Mouse (Mus musculus) liver, embryonic 15.5 days (tissue): ENCODE results near the gene Zfp637. TPM values are rescaled to one million over a fixed set of nuclear protein-coding genes. Genes with fewer than 3 reads are reported as not detected.

Source experiments
- ATAC-seq: fragments of 200-750 bp; cut with Nextera tagmentation; 2 replicates; pipeline ENCODE4 v1.8.0; 2017; ENCODE audit warnings: moderate number of reproducible peaks, mild to moderate bottlenecking, moderate library complexity; ENCODE audit not compliant: insufficient read depth
- H3K27ac ChIP-seq: fragments of 300-500 bp; sonication (generic); replicated peaks from 2 replicates; pipeline ENCODE4 v1.5.1; 2015; ENCODE audit warnings: mild to moderate bottlenecking, inconsistent platforms
- H3K27me3 ChIP-seq: fragments of 300-500 bp; sonication (generic); 2 replicates; pipeline ENCODE4 v1.6.1; 2015; ENCODE audit warnings: mild to moderate bottlenecking, inconsistent platforms
- H3K36me3 ChIP-seq: fragments of 300-500 bp; sonication (generic); replicated peaks from 2 replicates; pipeline ENCODE4 v1.6.1; 2015; ENCODE audit warnings: moderate library complexity, mild to moderate bottlenecking, inconsistent platforms
- H3K4me1 ChIP-seq: fragments of 300-500 bp; sonication (generic); replicated peaks from 2 replicates; pipeline ENCODE4 v1.6.1; 2015; ENCODE audit warnings: inconsistent platforms
- H3K4me2 ChIP-seq: fragments of 300-500 bp; sonication (generic); 2 replicates; pipeline ENCODE4 v1.6.1; 2015; ENCODE audit warnings: moderate library complexity, mild to moderate bottlenecking, inconsistent platforms
- H3K4me3 ChIP-seq: fragments of 300-500 bp; sonication (generic); replicated peaks from 2 replicates; pipeline ENCODE4 v1.5.1; 2015; ENCODE audit warnings: mild to moderate bottlenecking, inconsistent platforms
- H3K9ac ChIP-seq: fragments of 300-500 bp; sonication (generic); 2 replicates; pipeline ENCODE4 v1.6.1; 2015; ENCODE audit warnings: moderate library complexity, mild to moderate bottlenecking, inconsistent platforms
- H3K9me3 ChIP-seq: fragments of 300-500 bp; sonication (generic); replicated peaks from 2 replicates; pipeline ENCODE4 v1.6.1; 2016; ENCODE audit warnings: inconsistent platforms
- WGBS: fragments of 180-500 bp; shearing (Covaris S2); methylation state at CpG from one replicate; pipeline ENCODE4 v1.1.7; 2015; ENCODE audit warnings: mixed read lengths; ENCODE audit not compliant: insufficient replicate concordance; 5-methylcytosine and 5-hydroxymethylcytosine counted together
- polyA plus RNA-seq: library from polyadenylated mRNA; unstranded; fragments of >200 nt; fragmentation: Nextera tagmentation; extraction: Ambion mirVana; gene quantifications from 2 replicates; pipeline ENCODE4 v1.2.1, GENCODE M21; 2015

The Zfp637 gene
- polyA plus RNA-seq, 1 experiment from 2014 or later, result 31.6 TPM

GRCm38 (mm10) chr6:117888032-117888431 lies 47.1 kb downstream of the Zfp637 start:
- Histone ChIP-seq H3K9ac (peak overlapping the region; percentile 55), H3K27me3 (no peaks in the 10 kb centered on the region), H3K36me3 (no peaks in the 10 kb centered on the region), H3K4me3 (peak overlapping the region; percentile 38), H3K9me3 (no peaks in the 10 kb centered on the region), H3K27ac (peak overlapping the region; percentile 93), H3K4me1 (peaks cover 70% of the 10 kb centered on the region), H3K4me2 (peak overlapping the region; percentile 68)
- no peak; the same call in 1 of the 2 replicates for ATAC-seq
- 22% methylated on average over 1 of the region's 1 CpGs for WGBS

GRCm38 (mm10) chr6:117888642-117889096 lies 47.7 kb downstream of the Zfp637 start:
- 18% methylated on average over 2 of the region's 2 CpGs for WGBS
- Histone ChIP-seq H3K4me3 (peak overlapping the region; percentile 38), H3K9me3 (no peaks in the 10 kb centered on the region), H3K4me1 (peaks cover 65% of the 10 kb centered on the region), H3K27me3 (no peaks in the 10 kb centered on the region), H3K4me2 (peak overlapping the region; percentile 68), H3K36me3 (no peaks in the 10 kb centered on the region), H3K9ac (peak overlapping the region; percentile 55), H3K27ac (peak overlapping the region; percentile 93)
- ATAC-seq, result peak; percentile 94

DNA sequence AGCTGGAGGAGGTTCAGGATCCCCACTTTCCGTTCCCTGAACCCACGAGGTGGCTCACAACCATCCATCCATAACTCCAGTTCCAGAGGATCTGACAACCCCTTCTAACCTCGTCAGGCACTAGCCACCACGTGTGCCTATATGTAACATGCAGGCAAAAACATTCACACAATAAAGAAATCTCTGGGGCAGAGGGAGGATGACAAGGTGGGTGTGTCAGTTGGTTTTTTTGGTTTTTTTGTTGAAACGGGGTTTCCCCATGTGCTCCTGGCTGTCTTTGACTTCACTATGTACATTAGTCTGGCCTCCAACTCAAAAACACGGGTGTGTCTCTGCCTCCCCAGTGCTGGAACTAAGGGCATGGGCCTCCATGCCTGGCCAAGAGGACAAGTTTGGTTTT lies 49.3 kb downstream of the Zfp637 start:
- no peak for ATAC-seq
- H3K9me3 ChIP-seq, result no peaks in the 10 kb centered on the region
- no peaks in the 10 kb centered on the region for H3K36me3 ChIP-seq
- WGBS, result 50% methylated on average over 6 of the region's 6 CpGs
- H3K9ac ChIP-seq, result no peak overlapping the region
- peak overlapping the region; percentile 93; the same call in 1 of the 2 replicates for H3K27ac ChIP-seq
- H3K4me3 ChIP-seq, result no peak overlapping the region
- peaks cover 62% of the 10 kb centered on the region for H3K4me1 ChIP-seq
- no peak overlapping the region for H3K4me2 ChIP-seq
- no peaks in the 10 kb centered on the region for H3K27me3 ChIP-seq

DNA sequence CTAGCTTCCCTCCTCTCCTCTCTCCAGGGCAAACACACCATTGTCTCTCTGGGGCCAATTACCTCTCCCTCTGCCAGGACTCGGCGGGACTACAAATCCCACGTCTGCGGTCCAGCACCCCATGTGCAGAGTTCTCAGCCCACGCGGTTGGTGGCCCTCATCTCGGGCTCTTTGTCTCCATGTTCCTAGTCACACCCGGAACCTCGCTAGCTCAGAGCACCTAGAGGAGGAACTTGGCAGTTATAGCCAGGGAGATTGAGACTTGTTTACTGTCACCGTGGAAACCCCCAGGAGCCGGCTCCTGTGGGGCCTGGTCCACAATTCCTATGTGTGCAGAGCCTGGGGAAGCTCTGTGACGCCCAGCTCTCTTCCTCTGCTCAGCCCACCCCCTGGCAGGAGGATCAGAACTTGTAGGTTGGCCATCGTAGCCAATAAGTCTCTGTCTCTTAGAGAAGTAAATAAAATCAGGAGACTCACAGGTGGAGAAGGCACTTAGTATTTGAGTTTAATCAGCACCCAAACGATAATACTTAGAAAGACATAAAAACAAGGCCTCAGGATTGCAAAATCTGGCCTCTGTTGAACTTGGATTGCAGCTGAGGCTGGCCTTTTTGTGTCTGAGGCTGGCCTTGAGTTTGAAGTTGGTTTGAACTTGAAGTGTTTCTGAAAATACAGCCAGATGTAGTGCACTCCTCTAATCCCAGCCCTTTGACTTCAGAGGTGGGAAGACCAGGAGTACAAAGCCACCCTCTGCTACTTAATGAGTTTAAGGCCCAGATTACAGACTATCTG lies 50.6 kb downstream of the Zfp637 start:
- H3K9ac ChIP-seq, result no peak overlapping the region

GRCm38 (mm10) chr6:117892386-117892785 lies 51.4 kb downstream of the Zfp637 start:
- H3K4me2 ChIP-seq, result no peak overlapping the region
- no peak for ATAC-seq
- 56% methylated on average over 3 of the region's 3 CpGs for WGBS
- H3K4me1 ChIP-seq, result peaks cover 46% of the 10 kb centered on the region
- no peaks in the 10 kb centered on the region for H3K27me3 ChIP-seq
- H3K9me3 ChIP-seq, result no peaks in the 10 kb centered on the region
- no peak overlapping the region for H3K27ac ChIP-seq
- H3K36me3 ChIP-seq, result no peaks in the 10 kb centered on the region
- no peak overlapping the region for H3K9ac ChIP-seq
- H3K4me3 ChIP-seq, result no peak overlapping the region

More for the DNA sequence above, 50.6 kb downstream of the Zfp637 start:
- ATAC-seq, result no peak
- Histone ChIP-seq H3K27ac (no peak overlapping the region), H3K9me3 (no peaks in the 10 kb centered on the region), H3K4me3 (no peak overlapping the region), H3K4me1 (peaks cover 54% of the 10 kb centered on the region), H3K4me2 (no peak overlapping the region), H3K36me3 (no peaks in the 10 kb centered on the region), H3K27me3 (no peaks in the 10 kb centered on the region)
- 46% methylated on average over 14 of the region's 14 CpGs for WGBS

DNA sequence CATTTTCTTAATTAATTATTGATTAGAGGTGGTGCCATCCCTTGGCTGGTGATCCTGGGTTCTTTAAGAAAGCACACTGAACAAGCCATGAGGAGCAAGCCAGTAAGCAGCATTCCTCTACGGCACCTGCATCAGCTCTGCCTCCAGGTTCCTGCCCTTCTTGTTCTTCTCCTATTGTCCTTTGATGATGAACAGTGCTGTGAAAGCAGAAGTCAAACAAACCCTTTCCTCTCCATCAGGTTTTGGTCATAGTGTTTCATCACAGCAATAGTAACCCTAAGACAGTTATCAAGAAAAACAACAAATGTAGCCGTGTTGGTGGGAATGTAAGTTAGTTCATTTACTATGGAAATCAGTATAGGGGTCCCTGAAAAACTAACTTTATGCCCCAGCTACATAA lies 52.5 kb downstream of the Zfp637 start:
- H3K9ac ChIP-seq, result no peak overlapping the region
- no peak overlapping the region for H3K4me2 ChIP-seq
- no peak for ATAC-seq
- H3K27me3 ChIP-seq, result no peaks in the 10 kb centered on the region
- no peak overlapping the region for H3K27ac ChIP-seq
- H3K4me3 ChIP-seq, result no peak overlapping the region
- H3K4me1 ChIP-seq, result peaks cover 36% of the 10 kb centered on the region
- H3K9me3 ChIP-seq, result no peaks in the 10 kb centered on the region
- WGBS, result 75% methylated on average over 2 of the region's 2 CpGs
- no peaks in the 10 kb centered on the region for H3K36me3 ChIP-seq

Other genes starting within 250 kb of the Zfp637 start
- gene Zfp239, start 20.9 kb downstream of the Zfp637 start, polyA plus RNA-seq, result 2.0 and 2.4 TPM in 2 replicates
- 476 and 487 TPM in 2 replicates for gene Hnrnpf, start 59.1 kb downstream of the Zfp637 start, polyA plus RNA-seq
- gene Fxyd4, start 96.5 kb downstream of the Zfp637 start, polyA plus RNA-seq, result 0.36 and 0.47 TPM in 2 replicates
- gene Rasgef1a, start 170.3 kb downstream of the Zfp637 start, polyA plus RNA-seq, result 0.05 TPM in 1 of 2 replicates, not detected in the other